Mouse (Mus musculus): ENCODE measurements around the gene Plpp6. TPM values are rescaled to one million over a fixed set of nuclear protein-coding genes. Genes with fewer than 3 reads are reported as not detected.
A peak's percentile ranks its signal among the peaks of the same experiment; 100 is the strongest.

Plpp6 gene
- total RNA-seq (2021): 10 to 100 TPM; 26.7 to 42.6 TPM
- long read RNA-seq, experiment 1, transcript Plpp6-201 (1 exons, 2,859 nt): major isoform, 30 of 30 reads
- long read RNA-seq, experiment 1, partial matches to known transcripts: 0 of 30 reads
- long read RNA-seq, experiment 1, other reads (novel, unspliced or antisense): 0 of 30 reads
- long read RNA-seq, experiment 2, transcript Plpp6-201 (1 exons, 2,859 nt): major isoform, 30 of 30 reads
- long read RNA-seq, experiment 2, partial matches to known transcripts: 0 of 30 reads
- long read RNA-seq, experiment 2, other reads (novel, unspliced or antisense): 0 of 30 reads

- DNase-seq (ENCODE audit: low spot score in 2 of 2): peak; percentile 79 to 80
Measured at GRCm38 (mm10) chr19:28963842-28964551, at the start of gene Plpp6. Plpp6 (plus strand) TSS chr19:28963953.

- no peak for DNase-seq (ENCODE audit: low spot score in 2 of 2)
Measured at GRCm38 (mm10) chr19:28914598-28914997, 49.2 kb upstream of the Plpp6 start.

GRCm38 (mm10) chr19:28915602-28916250 is 48.0 kb upstream of the Plpp6 start:
- DNase-seq (ENCODE audit: low spot score in 2 of 2): no peak

GRCm38 (mm10) chr19:28916492-28916891 is 47.3 kb upstream of the Plpp6 start:
- DNase-seq (ENCODE audit: low spot score in 2 of 2): no peak

- DNase-seq (ENCODE audit: low spot score in 2 of 2): no peak
Measured at GRCm38 (mm10) chr19:28917839-28918238, 45.9 kb upstream of the Plpp6 start.

GRCm38 (mm10) chr19:28926366-28926765 is 37.4 kb upstream of the Plpp6 start:
- peak in 1 of 2 experiments; percentile 22 for DNase-seq (ENCODE audit: low spot score in 2 of 2)

GRCm38 (mm10) chr19:28927396-28927795 is 36.4 kb upstream of the Plpp6 start:
- no peak for DNase-seq (ENCODE audit: low spot score in 2 of 2)

- no peak for DNase-seq (ENCODE audit: low spot score in 2 of 2)
Measured at GRCm38 (mm10) chr19:28929034-28929433, 34.7 kb upstream of the Plpp6 start.

- peak in 1 of 2 experiments; percentile 10 for DNase-seq (ENCODE audit: low spot score in 2 of 2)
Measured at GRCm38 (mm10) chr19:28934897-28935296, 28.9 kb upstream of the Plpp6 start.

GRCm38 (mm10) chr19:28940135-28940874 is 23.4 kb upstream of the Plpp6 start:
- DNase-seq (ENCODE audit: low spot score in 2 of 2): no peak

- DNase-seq (ENCODE audit: low spot score in 2 of 2): no peak
Measured at GRCm38 (mm10) chr19:28941271-28941670, 22.5 kb upstream of the Plpp6 start.

GRCm38 (mm10) chr19:28946782-28947181 is 17.0 kb upstream of the Plpp6 start:
- DNase-seq (ENCODE audit: low spot score in 2 of 2): no peak

- DNase-seq (ENCODE audit: low spot score in 2 of 2): no peak
Measured at GRCm38 (mm10) chr19:28947311-28947710, 16.4 kb upstream of the Plpp6 start.

- DNase-seq (ENCODE audit: low spot score in 2 of 2): no peak
Measured at GRCm38 (mm10) chr19:28951251-28951650, 12.5 kb upstream of the Plpp6 start.

- no peak for DNase-seq (ENCODE audit: low spot score in 2 of 2)
Measured at GRCm38 (mm10) chr19:28963113-28963512, 640 bp upstream of the Plpp6 start.

GRCm38 (mm10) chr19:28963513-28963841 is 276 bp upstream of the Plpp6 start:
- no peak for DNase-seq (ENCODE audit: low spot score in 2 of 2)

- peak in 1 of 2 experiments; percentile 24 for DNase-seq (ENCODE audit: low spot score in 2 of 2)
Measured at GRCm38 (mm10) chr19:28964552-28964903, 775 bp downstream of the Plpp6 start.

GRCm38 (mm10) chr19:28967652-28968051 is 3.9 kb downstream of the Plpp6 start, which contains the start of gene 4430402I18Rik:
4430402I18Rik (minus strand) TSS chr19:28967800.
- no peak for DNase-seq (ENCODE audit: low spot score in 2 of 2)

GRCm38 (mm10) chr19:28968178-28968577 is 4.4 kb downstream of the Plpp6 start:
- DNase-seq (ENCODE audit: low spot score in 2 of 2): no peak

- no peak for DNase-seq (ENCODE audit: low spot score in 2 of 2)
Measured at GRCm38 (mm10) chr19:28969231-28969630, 5.5 kb downstream of the Plpp6 start.

GRCm38 (mm10) chr19:28970251-28970650 is 6.5 kb downstream of the Plpp6 start:
- DNase-seq (ENCODE audit: low spot score in 2 of 2): no peak
